In genomic region chr5:66069133-66069469, GRCm38 (mm10) we compare ENCODE assay signal across 9 mouse cellular contexts.
DNase-seq lines count a peak whose midpoint lies in the region; ATAC-seq and TF ChIP-seq lines count a peak whose summit lies in the region.
"Had no signal": no experiment of that assay in that cellular context is flagged by ENCODE, and none has a peak within 500 bp of the region (broad histone marks: within the 10 kb centered on the region; RNA-seq: fewer than 3 reads in every experiment).

No protein-coding gene starts in this region.

- H3K36me3 ChIP-seq in kidney, embryonic 15.5 days: no peaks in the 10 kb centered on the region
- H3K36me3 ChIP-seq in embryonic facial prominence, embryonic 11.5 days (replicated peaks; ENCODE audit: control insufficient read depth, insufficient read depth, low read depth, low read length): no peaks in the 10 kb centered on the region
- no peaks in the 10 kb centered on the region for H3K36me3 ChIP-seq in hindbrain, postnatal 0 days (ENCODE audit: insufficient read depth, low read length)
- no peaks in the 10 kb centered on the region for H3K36me3 ChIP-seq in midbrain, embryonic 14.5 days (ENCODE audit: control insufficient read depth, insufficient read depth, low read length)

- 32% methylated on average over 7 of the region's 7 CpGs for WGBS in kidney, embryonic 15.5 days
- 37% methylated on average over 7 of the region's 7 CpGs for WGBS in embryonic facial prominence, embryonic 11.5 days
- 38% methylated on average over 7 of the region's 7 CpGs for WGBS in hindbrain, postnatal 0 days
- 42% methylated on average over 7 of the region's 7 CpGs for WGBS in midbrain, embryonic 14.5 days

- peak overlapping the region; percentile 43; the same call in 1 of the 2 replicates for H3K4me3 ChIP-seq in kidney, embryonic 15.5 days (replicated peaks)
- H3K4me3 ChIP-seq in embryonic facial prominence, embryonic 11.5 days (ENCODE audit: low read depth, low read length): peak overlapping the region; percentile 31; the same call in 1 of the 2 replicates
- H3K4me3 ChIP-seq in hindbrain, postnatal 0 days (ENCODE audit: low read length): no peak overlapping the region
- H3K4me3 ChIP-seq in midbrain, embryonic 14.5 days (replicated peaks; ENCODE audit: low read depth, low read length): no peak overlapping the region
- H3K4me3 ChIP-seq: myocyte had no signal

- DNase-seq in kidney, postnatal 14 days: no peak
- peak; percentile 32 for DNase-seq in embryonic facial prominence, embryonic 11.5 days (ENCODE audit: low spot score)
- DNase-seq in hindbrain, postnatal 0 days (ENCODE audit: low spot score): no peak
- DNase-seq in midbrain, embryonic 14.5 days: peak; percentile 12
- no peak for DNase-seq in urinary bladder, postnatal 25 days (ENCODE audit: low spot score)
- no peak for DNase-seq in yolk sac, embryonic 10.5 days (ENCODE audit: low spot score)
- DNase-seq in lung, postnatal 14 days: no peak

- TF ChIP-seq CTCF in hindbrain, postnatal 0 days (IDR thresholded peaks at IDR 0.05; ENCODE audit: low read depth): no peak

- 0 out of 2 replicates have a peak overlapping the region, but pooled peaks have one; percentile 32 for H3K9ac ChIP-seq in kidney, embryonic 15.5 days
- H3K9ac ChIP-seq in embryonic facial prominence, embryonic 11.5 days (replicated peaks; ENCODE audit: low read length): no peak overlapping the region
- H3K9ac ChIP-seq in hindbrain, postnatal 0 days (replicated peaks; ENCODE audit: low read length): no peak overlapping the region
- no peak overlapping the region for H3K9ac ChIP-seq in midbrain, embryonic 14.5 days (replicated peaks; ENCODE audit: low read length)

- H3K9me3 ChIP-seq in kidney, embryonic 15.5 days (replicated peaks): no peaks in the 10 kb centered on the region
- H3K9me3 ChIP-seq in embryonic facial prominence, embryonic 11.5 days (replicated peaks; ENCODE audit: control insufficient read depth, low read length): no peaks in the 10 kb centered on the region
- H3K9me3 ChIP-seq in hindbrain, postnatal 0 days (ENCODE audit: low read length): no peaks in the 10 kb centered on the region
- H3K9me3 ChIP-seq in midbrain, embryonic 14.5 days (ENCODE audit: control insufficient read depth, low read length): no peaks in the 10 kb centered on the region

- peak overlapping the region; percentile 60; the same call in 1 of the 2 replicates for H3K27ac ChIP-seq in kidney, embryonic 15.5 days
- H3K27ac ChIP-seq in embryonic facial prominence, embryonic 11.5 days (replicated peaks; ENCODE audit: low read depth, low read length): no peak overlapping the region
- H3K27ac ChIP-seq in hindbrain, postnatal 0 days: no peak overlapping the region
- H3K27ac ChIP-seq in midbrain, embryonic 14.5 days (replicated peaks; ENCODE audit: low read depth, low read length): no peak overlapping the region

- H3K27me3 ChIP-seq in kidney, embryonic 15.5 days: no peaks in the 10 kb centered on the region
- no peaks in the 10 kb centered on the region; the same call in 1 of the 2 replicates for H3K27me3 ChIP-seq in embryonic facial prominence, embryonic 11.5 days (ENCODE audit: control insufficient read depth, insufficient read depth, low read length)
- no peaks in the 10 kb centered on the region for H3K27me3 ChIP-seq in hindbrain, postnatal 0 days (ENCODE audit: insufficient read depth, low read length)
- H3K27me3 ChIP-seq in midbrain, embryonic 14.5 days (ENCODE audit: control insufficient read depth, insufficient read depth, low read length): no peaks in the 10 kb centered on the region

- H3K4me2 ChIP-seq in kidney, embryonic 15.5 days: peak overlapping the region; percentile 75
- peak overlapping the region; percentile 62 for H3K4me2 ChIP-seq in embryonic facial prominence, embryonic 11.5 days (ENCODE audit: low read depth, low read length)
- peak overlapping the region; percentile 90 for H3K4me2 ChIP-seq in hindbrain, postnatal 0 days (ENCODE audit: low read depth, low read length)
- H3K4me2 ChIP-seq in midbrain, embryonic 14.5 days (ENCODE audit: low read length): peak overlapping the region; percentile 51; the same call in 1 of the 2 replicates

- ATAC-seq in kidney, embryonic 15.5 days (replicated peaks; ENCODE audit: low FRiP score): no peak
- no peak for ATAC-seq in embryonic facial prominence, embryonic 11.5 days (replicated peaks; ENCODE audit: insufficient number of reproducible peaks, low FRiP score, low TSS enrichment, low read depth)
- no peak for ATAC-seq in hindbrain, postnatal 0 days
- ATAC-seq in midbrain, embryonic 14.5 days (ENCODE audit: low FRiP score, low TSS enrichment): no peak

- peaks cover 32% of the 10 kb centered on the region for H3K4me1 ChIP-seq in kidney, embryonic 15.5 days
- no peaks in the 10 kb centered on the region; the same call in 1 of the 2 replicates for H3K4me1 ChIP-seq in embryonic facial prominence, embryonic 11.5 days (ENCODE audit: control insufficient read depth, insufficient read depth, low read length)
- H3K4me1 ChIP-seq in hindbrain, postnatal 0 days (ENCODE audit: insufficient read depth, low read length): 0 out of 2 replicates have a peak, but pooled peaks cover 3% of the 10 kb centered on the region
- no peaks in the 10 kb centered on the region for H3K4me1 ChIP-seq in midbrain, embryonic 14.5 days (ENCODE audit: control insufficient read depth, insufficient read depth, low read length)

Comparison
In these comparisons a context has a peak if more than half of its experiments do, and no peak if none do; other contexts are left out.
1. H3K4me3 ChIP-seq: peak in kidney, embryonic 15.5 days (single experiment) and embryonic facial prominence, embryonic 11.5 days (single experiment); none in hindbrain, postnatal 0 days (single experiment) and midbrain, embryonic 14.5 days (single experiment).
2. DNase-seq: peak in embryonic facial prominence, embryonic 11.5 days (single experiment) and midbrain, embryonic 14.5 days (single experiment); none in kidney, postnatal 14 days (single experiment), hindbrain, postnatal 0 days (single experiment), urinary bladder, postnatal 25 days (single experiment), yolk sac, embryonic 10.5 days (single experiment) and lung, postnatal 14 days (single experiment).
3. Peak in every context shown above with its lines, with median percentiles within 50 percentile points of each other: H3K4me2 ChIP-seq.